Mouse (Mus musculus) naive thymus-derived CD4-positive, alpha-beta T cell, adult 2 months (primary cell): ENCODE results near the gene Thbs3.

Source experiments
- DNase-seq: peaks from one replicate; pipeline ENCODE4 v3.0.0-alpha.2; 2011; ENCODE audit warnings: low read depth

The Thbs3 gene

GRCm38 (mm10) chr3:89214681-89215411 lies at the start of gene Thbs3:
Gene Thbs3, plus strand, starts transcription at chr3:89215180.
- DNase-seq, result peak; percentile 56

- DNase-seq, result no peak
Measured at GRCm38 (mm10) chr3:89165268-89165870, 49.6 kb upstream of the Thbs3 start.

GRCm38 (mm10) chr3:89166945-89167344 lies 48.0 kb upstream of the Thbs3 start:
- DNase-seq, result no peak

GRCm38 (mm10) chr3:89174844-89175243 lies 40.1 kb upstream of the Thbs3 start:
- no peak for DNase-seq

GRCm38 (mm10) chr3:89175544-89175943 lies 39.4 kb upstream of the Thbs3 start:
- no peak for DNase-seq

GRCm38 (mm10) chr3:89176421-89176820 lies 38.6 kb upstream of the Thbs3 start:
- no peak for DNase-seq

- DNase-seq, result peak; percentile 97
Measured at GRCm38 (mm10) chr3:89177242-89178106, 37.5 kb upstream of the Thbs3 start, which contains the start of gene Scamp3. Gene Scamp3, plus strand, starts transcription at chr3:89177473.

- DNase-seq, result no peak
Measured at GRCm38 (mm10) chr3:89178107-89178385, 36.9 kb upstream of the Thbs3 start.

GRCm38 (mm10) chr3:89179056-89179455 lies 35.9 kb upstream of the Thbs3 start:
- DNase-seq, result no peak

- no peak for DNase-seq
Measured at GRCm38 (mm10) chr3:89181749-89182500, 33.1 kb upstream of the Thbs3 start.

GRCm38 (mm10) chr3:89182531-89183057 lies 32.4 kb upstream of the Thbs3 start:
- no peak for DNase-seq

GRCm38 (mm10) chr3:89183058-89183958 lies 31.7 kb upstream of the Thbs3 start, which contains the start of gene Fam189b:
Gene Fam189b, plus strand, starts transcription at chr3:89183143.
- peak; percentile 71 for DNase-seq

GRCm38 (mm10) chr3:89183959-89184315 lies 31.0 kb upstream of the Thbs3 start:
- DNase-seq, result no peak

GRCm38 (mm10) chr3:89187197-89187596 lies 27.8 kb upstream of the Thbs3 start:
- no peak for DNase-seq

- peak; percentile 69 for DNase-seq
Measured at GRCm38 (mm10) chr3:89187690-89188477, 27.1 kb upstream of the Thbs3 start.

- peak; percentile 68 for DNase-seq
Measured at GRCm38 (mm10) chr3:89188478-89188875, 26.5 kb upstream of the Thbs3 start.

- peak; percentile 82 for DNase-seq
Measured at GRCm38 (mm10) chr3:89190436-89190835, 24.5 kb upstream of the Thbs3 start.

GRCm38 (mm10) chr3:89193351-89193750 lies 21.6 kb upstream of the Thbs3 start:
- DNase-seq, result no peak

GRCm38 (mm10) chr3:89193853-89194252 lies 21.1 kb upstream of the Thbs3 start:
- DNase-seq, result peak; percentile 83
